Mouse (Mus musculus) testis, adult 2 months (tissue): ENCODE measurements around the gene Tspan2. TPM values are rescaled to one million over a fixed set of nuclear protein-coding genes. Genes with fewer than 3 reads are reported as not detected.

ENCODE experiments used
- H3K27ac ChIP-seq: fragments of 200-500 bp; 2 replicates; pipeline ENCODE4 v1.5.1; 2012; ENCODE audit warnings: low read depth, low read length; ENCODE audit not compliant: control insufficient read depth, insufficient read depth
- H3K27me3 ChIP-seq: fragments of 200-500 bp; 2 replicates; pipeline ENCODE4 v1.6.1; 2012; ENCODE audit warnings: mild to moderate bottlenecking, low read length, moderate library complexity; ENCODE audit not compliant: control insufficient read depth, insufficient read depth
- H3K36me3 ChIP-seq: fragments of 200-500 bp; 2 replicates; pipeline ENCODE4 v1.6.1; 2012; ENCODE audit warnings: mild to moderate bottlenecking, low read length; ENCODE audit not compliant: control insufficient read depth, insufficient read depth
- H3K4me1 ChIP-seq: fragments of 200-500 bp; 2 replicates; pipeline ENCODE4 v1.6.1; 2012; ENCODE audit warnings: low read length; ENCODE audit not compliant: control insufficient read depth, insufficient read depth
- H3K4me3 ChIP-seq: fragments of 200-500 bp; 2 replicates; pipeline ENCODE4 v1.5.1; 2012; ENCODE audit warnings: low read depth, mild to moderate bottlenecking, low read length, moderate library complexity, mixed read lengths; ENCODE audit not compliant: control insufficient read depth
- CTCF ChIP-seq: fragments of 200-500 bp; IDR thresholded peaks from 2 replicates; pipeline ENCODE4 v1.5.1; 2012; ENCODE audit warnings: low read depth, mild to moderate bottlenecking, inconsistent platforms, low read length, moderate library complexity; ENCODE audit not compliant: control insufficient read depth, insufficient read depth, insufficient replicate concordance
- POLR2A ChIP-seq: fragments of 200-500 bp; IDR thresholded peaks from 2 replicates; pipeline ENCODE4 v1.6.1; 2012; ENCODE audit warnings: low read depth, mild to moderate bottlenecking, inconsistent platforms, low read length, moderate library complexity; ENCODE audit not compliant: control insufficient read depth
- polyA plus RNA-seq: library from polyadenylated mRNA; depleted of rRNA; stranded (reverse); fragments of >200 nt; gene quantifications from 2 replicates; pipeline ENCODE4 v1.2.3, GENCODE M21; 2012

Tspan2 gene
- polyA plus RNA-seq, 1 experiment: 0.98 TPM

DNA sequence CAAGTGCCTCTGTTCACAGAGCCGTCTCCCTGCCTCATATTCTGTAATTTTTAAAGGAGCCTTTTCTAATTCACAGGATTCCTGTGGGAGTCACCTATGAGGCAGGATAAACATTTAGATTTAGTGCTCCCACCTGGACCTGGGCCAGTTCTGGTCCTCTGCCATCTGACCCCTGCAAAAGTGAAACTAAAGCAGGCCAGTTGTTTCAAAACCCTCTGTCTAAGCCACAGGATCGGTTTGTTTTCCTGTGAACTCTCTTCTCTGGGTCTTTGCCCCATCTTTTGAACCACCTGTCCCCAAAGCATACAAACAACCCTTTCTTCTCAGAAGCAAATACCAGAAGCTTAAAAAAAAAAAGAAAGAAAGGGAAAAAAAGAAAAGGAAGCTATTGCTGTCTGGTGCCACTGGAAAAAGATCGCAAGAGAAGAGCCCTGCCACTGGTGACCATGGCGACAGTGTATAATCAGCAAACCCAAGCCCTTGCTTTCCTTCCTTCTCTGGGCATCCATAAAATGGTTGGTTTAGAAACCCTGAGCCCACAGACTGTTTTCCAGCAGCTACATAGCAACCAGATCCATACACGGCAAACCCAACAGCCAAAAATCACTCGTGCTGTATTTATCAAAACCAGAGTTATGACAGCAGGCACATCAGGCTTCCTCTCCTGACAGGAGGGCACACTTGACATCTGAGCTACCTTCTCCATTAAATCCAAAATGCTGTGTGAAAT is 10.3 kb upstream of the Tspan2 start:
- TF ChIP-seq CTCF (no peak), POLR2A (no peak)
- no peak overlapping the region for H3K27ac ChIP-seq
- H3K4me3 ChIP-seq: no peak overlapping the region
- H3K27me3 ChIP-seq: no peaks in the 10 kb centered on the region
- no peaks in the 10 kb centered on the region for H3K36me3 ChIP-seq
- H3K4me1 ChIP-seq: peaks cover 4% of the 10 kb centered on the region

DNA sequence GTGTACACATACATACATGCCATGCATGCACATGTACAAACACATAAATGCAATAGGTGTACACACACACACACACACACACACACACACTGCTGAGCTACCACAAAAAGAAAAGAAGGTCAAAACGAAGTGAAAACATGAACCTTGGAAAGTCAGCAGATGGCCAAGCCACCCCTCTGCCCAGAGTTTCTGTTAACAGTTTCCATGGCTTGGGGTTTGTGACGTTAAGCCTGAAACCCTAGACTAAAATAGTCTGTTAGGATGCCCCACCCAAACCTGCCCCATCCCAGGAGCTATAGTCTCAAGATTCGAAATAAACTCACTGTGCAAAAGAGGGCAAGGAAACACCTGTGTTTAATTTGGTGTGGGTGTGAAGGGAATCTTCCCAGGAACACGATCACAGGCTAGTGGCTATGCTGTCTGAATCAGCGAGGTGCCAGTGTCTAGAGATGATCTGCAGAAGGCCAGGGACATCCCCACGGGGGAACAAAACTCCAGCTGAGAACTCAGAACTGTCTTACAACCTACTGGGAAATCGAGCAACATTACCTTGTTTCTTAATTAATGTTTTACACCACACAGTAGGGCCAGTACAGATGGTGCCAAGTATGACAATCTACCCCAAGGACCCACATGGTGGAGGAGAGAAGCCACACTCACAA is 9.4 kb upstream of the Tspan2 start:
- Histone ChIP-seq H3K4me3 (no peak overlapping the region), H3K36me3 (no peaks in the 10 kb centered on the region), H3K27me3 (no peaks in the 10 kb centered on the region), H3K27ac (no peak overlapping the region), H3K4me1 (peaks cover 4% of the 10 kb centered on the region)
- TF ChIP-seq CTCF (no peak), POLR2A (no peak)

GRCm38 (mm10) chr3:102729416-102729815 is 4.9 kb upstream of the Tspan2 start:
- H3K27me3 ChIP-seq: no peaks in the 10 kb centered on the region
- H3K36me3 ChIP-seq: no peaks in the 10 kb centered on the region
- TF ChIP-seq CTCF: no peak
- TF ChIP-seq POLR2A: no peak
- peaks cover 7% of the 10 kb centered on the region for H3K4me1 ChIP-seq
- no peak overlapping the region for H3K4me3 ChIP-seq
- no peak overlapping the region for H3K27ac ChIP-seq

GRCm38 (mm10) chr3:102731112-102731511 is 3.2 kb upstream of the Tspan2 start:
- Histone ChIP-seq H3K4me1 (peaks cover 14% of the 10 kb centered on the region), H3K36me3 (no peaks in the 10 kb centered on the region), H3K27me3 (no peaks in the 10 kb centered on the region), H3K27ac (no peak overlapping the region), H3K4me3 (no peak overlapping the region)
- TF ChIP-seq CTCF: no peak
- TF ChIP-seq POLR2A: no peak

DNA sequence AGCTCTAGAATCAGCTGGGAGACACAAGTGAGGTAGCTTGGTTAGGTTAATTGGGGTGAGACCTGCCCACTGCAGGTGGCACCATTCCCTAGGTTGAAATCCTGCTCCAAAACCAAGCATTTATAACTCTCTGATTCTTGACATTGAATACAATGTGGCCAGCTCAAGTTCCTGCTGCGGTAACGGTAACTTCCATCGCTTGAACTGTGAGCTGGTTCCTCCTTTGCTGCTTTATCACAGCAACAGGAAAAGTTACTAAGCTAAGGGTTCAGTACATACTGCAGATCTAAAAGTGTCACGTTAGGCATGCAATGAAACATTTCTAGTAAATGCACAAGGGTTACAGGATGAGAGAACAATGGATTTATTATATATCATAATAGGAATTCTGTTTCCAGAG is 1.7 kb upstream of the Tspan2 start:
- Histone ChIP-seq H3K4me3 (no peak overlapping the region), H3K27ac (no peak overlapping the region), H3K4me1 (peaks cover 14% of the 10 kb centered on the region), H3K36me3 (no peaks in the 10 kb centered on the region), H3K27me3 (no peaks in the 10 kb centered on the region)
- no peak for TF ChIP-seq CTCF

DNA sequence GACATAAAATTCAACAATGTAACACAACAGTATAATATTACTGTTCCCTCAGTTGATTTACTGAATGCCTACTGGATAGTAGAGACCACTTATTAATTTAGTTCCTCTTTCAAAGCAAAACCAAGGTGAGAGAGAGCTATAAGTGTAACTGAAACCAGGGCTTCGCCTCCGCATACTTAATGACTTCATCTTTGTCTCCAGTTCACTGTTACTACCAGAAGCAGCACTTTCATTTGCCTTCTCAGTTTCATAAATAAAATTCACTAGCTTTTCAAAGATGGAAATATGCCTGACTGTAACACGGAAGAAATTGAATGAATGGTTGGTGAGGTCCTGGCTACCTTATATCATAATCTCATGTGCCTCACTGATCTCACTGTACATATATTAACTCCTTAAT is 1.3 kb upstream of the Tspan2 start:
- TF ChIP-seq POLR2A (no peak), CTCF (no peak)
- H3K27me3 ChIP-seq: no peaks in the 10 kb centered on the region
- H3K27ac ChIP-seq: no peak overlapping the region
- no peaks in the 10 kb centered on the region for H3K36me3 ChIP-seq
- H3K4me1 ChIP-seq: peaks cover 14% of the 10 kb centered on the region
- no peak overlapping the region for H3K4me3 ChIP-seq

GRCm38 (mm10) chr3:102733936-102734312 is 405 bp upstream of the Tspan2 start:
- Histone ChIP-seq H3K4me1 (peaks cover 14% of the 10 kb centered on the region), H3K27me3 (no peaks in the 10 kb centered on the region), H3K4me3 (no peak overlapping the region), H3K27ac (no peak overlapping the region), H3K36me3 (no peaks in the 10 kb centered on the region)
- TF ChIP-seq CTCF (no peak), POLR2A (no peak)

- Histone ChIP-seq H3K27me3 (no peaks in the 10 kb centered on the region), H3K36me3 (no peaks in the 10 kb centered on the region), H3K4me3 (peak overlapping the region; percentile 71), H3K4me1 (peaks cover 14% of the 10 kb centered on the region), H3K27ac (no peak overlapping the region)
- TF ChIP-seq POLR2A (no peak), CTCF (no peak)
Measured at GRCm38 (mm10) chr3:102735031-102735558, 766 bp downstream of the Tspan2 start.
